Mouse (Mus musculus) limb, embryonic 14.5 days (tissue): ENCODE measurements at regions not wholly inside any gene's neighbourhood (a gene's known extent, or its start where the extent isn't known, plus 50 kb on each side); places are given as distances from the start of the nearest gene placed in this dataset. TPM values are rescaled to one million over a fixed set of nuclear protein-coding genes. Genes with fewer than 3 reads are reported as not detected.
"Not testable (repeated sequence)": the region's sequence is repeated elsewhere in the genome, so short reads cannot be mapped to it uniquely, and the experiment has no call there.

ENCODE experiments used
- ATAC-seq: fragments of 200-750 bp; cut with Nextera tagmentation; 2 replicates; pipeline ENCODE4 v1.8.0; 2017; ENCODE audit warnings: low read depth, moderate number of reproducible peaks, moderate TSS enrichment; ENCODE audit not compliant: low FRiP score
- DNase-seq: peaks from one replicate; pipeline ENCODE4 v3.0.0-alpha.2; 2015; ENCODE audit warnings: low spot score
- H3K27ac ChIP-seq: fragments of 300-500 bp; sonication (generic); replicated peaks from 2 replicates; pipeline ENCODE4 v1.5.1; 2014; ENCODE audit warnings: low read depth, mild to moderate bottlenecking, low read length, moderate library complexity, mixed read lengths
- H3K27me3 ChIP-seq: fragments of 300-500 bp; sonication (generic); 2 replicates; pipeline ENCODE4 v1.6.1; 2014; ENCODE audit warnings: low read length, mixed read lengths; ENCODE audit not compliant: control insufficient read depth, insufficient read depth
- H3K36me3 ChIP-seq: fragments of 300-500 bp; sonication (generic); 2 replicates; pipeline ENCODE4 v1.6.1; 2014; ENCODE audit warnings: mild to moderate bottlenecking, low read length, moderate library complexity, mixed read lengths; ENCODE audit not compliant: control insufficient read depth, insufficient read depth
- H3K4me1 ChIP-seq: fragments of 300-500 bp; sonication (generic); 2 replicates; pipeline ENCODE4 v1.6.1; 2014; ENCODE audit warnings: antibody characterized with exemption, low read length, mixed read lengths; ENCODE audit not compliant: control insufficient read depth, insufficient read depth
- H3K4me2 ChIP-seq: fragments of 300-500 bp; sonication (generic); replicated peaks from 2 replicates; pipeline ENCODE4 v1.6.1; 2014; ENCODE audit warnings: low read depth, mild to moderate bottlenecking, low read length, moderate library complexity; ENCODE audit not compliant: severe bottlenecking
- H3K4me3 ChIP-seq: fragments of 300-500 bp; sonication (generic); replicated peaks from 2 replicates; pipeline ENCODE4 v1.5.1; 2014; ENCODE audit warnings: low read length
- H3K9ac ChIP-seq: fragments of 300-500 bp; sonication (generic); 2 replicates; pipeline ENCODE4 v1.6.1; 2014; ENCODE audit warnings: mild to moderate bottlenecking, low read depth, low read length, moderate library complexity; ENCODE audit not compliant: severe bottlenecking
- H3K9me3 ChIP-seq: fragments of 300-500 bp; sonication (generic); 2 replicates; pipeline ENCODE4 v1.6.1; 2016; ENCODE audit warnings: low read length; ENCODE audit not compliant: control insufficient read depth
- POLR2A ChIP-seq: fragments of 200-500 bp; IDR thresholded peaks from 2 replicates; pipeline ENCODE4 v1.8.0; 2012; ENCODE audit warnings: inconsistent platforms, mild to moderate bottlenecking, moderate library complexity, borderline replicate concordance; ENCODE audit not compliant: insufficient read depth, insufficient read length; ENCODE audit errors: extremely low read depth
- WGBS: fragments of 180-500 bp; shearing (Covaris S2); extraction: QIAGEN DNeasy Blood & Tissue Kit; methylation state at CpG from one replicate; pipeline ENCODE4 v1.1.7; 2014; 5-methylcytosine and 5-hydroxymethylcytosine counted together
- microRNA counts: library from miRNA; unstranded; fragments of <30 nt; microRNA quantifications from one replicate; lab custom pipeline; 2016
- microRNA-seq: library from miRNA; unstranded; fragments of <30 nt; microRNA quantifications from one replicate; pipeline ENCODE4, GENCODE M21; 2016

DNA sequence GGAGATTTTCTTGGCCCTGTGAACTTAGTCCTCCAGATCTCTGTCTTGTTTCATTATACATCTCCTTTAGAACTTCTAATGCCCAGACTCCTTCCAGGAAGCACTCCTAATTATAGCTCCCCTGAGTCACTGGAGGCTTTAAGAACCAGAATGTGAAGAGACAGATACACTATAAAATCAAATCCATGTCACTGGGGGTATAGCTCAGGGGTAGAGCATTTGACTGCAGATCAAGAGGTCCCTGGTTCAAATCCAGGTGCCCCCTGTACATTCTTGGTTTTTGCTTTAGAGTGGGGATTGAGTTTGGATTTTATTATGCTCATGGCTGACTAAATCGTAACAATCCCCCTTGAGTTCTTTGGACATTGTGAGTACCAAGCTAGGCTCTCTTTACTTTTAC, 62.4 kb upstream of the Acpp start:
- no peak for TF ChIP-seq POLR2A
- DNase-seq (no peak), ATAC-seq (no peak)
- Histone ChIP-seq H3K4me2 (no peak overlapping the region), H3K27me3 (no peaks in the 10 kb centered on the region), H3K4me1 (no peaks in the 10 kb centered on the region), H3K4me3 (no peak overlapping the region), H3K36me3 (no peaks in the 10 kb centered on the region), H3K9me3 (no peaks in the 10 kb centered on the region), H3K27ac (no peak overlapping the region), H3K9ac (no peak overlapping the region)
- 75% methylated on average over 1 of the region's 1 CpGs for WGBS

DNA sequence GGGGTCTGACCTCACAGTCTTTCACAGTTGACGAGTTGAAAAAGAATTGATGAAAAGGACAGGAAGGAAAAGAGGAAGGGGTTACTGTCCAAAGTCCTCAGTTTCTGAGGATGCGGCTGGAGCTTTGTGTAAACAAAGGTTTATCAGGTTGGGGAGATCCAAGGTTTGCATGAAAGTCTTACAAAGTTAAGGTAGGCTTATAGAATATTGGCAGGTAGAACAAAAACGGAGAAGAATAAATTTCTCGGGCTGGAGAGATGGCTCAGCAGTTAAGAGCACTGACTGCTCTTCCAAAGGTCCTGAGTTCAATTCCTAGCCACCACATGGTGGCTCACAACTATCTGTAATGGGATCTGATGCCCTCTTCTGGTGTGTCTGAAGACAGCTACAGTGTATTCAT, 60.9 kb upstream of the Acpp start:
- H3K27ac ChIP-seq, H3K4me1 ChIP-seq, H3K9me3 ChIP-seq, ATAC-seq, H3K4me2 ChIP-seq, H3K9ac ChIP-seq, H3K27me3 ChIP-seq, DNase-seq, H3K4me3 ChIP-seq, H3K36me3 ChIP-seq: not testable (repeated sequence)
- WGBS = 78% methylated on average over 4 of the region's 4 CpGs

DNA sequence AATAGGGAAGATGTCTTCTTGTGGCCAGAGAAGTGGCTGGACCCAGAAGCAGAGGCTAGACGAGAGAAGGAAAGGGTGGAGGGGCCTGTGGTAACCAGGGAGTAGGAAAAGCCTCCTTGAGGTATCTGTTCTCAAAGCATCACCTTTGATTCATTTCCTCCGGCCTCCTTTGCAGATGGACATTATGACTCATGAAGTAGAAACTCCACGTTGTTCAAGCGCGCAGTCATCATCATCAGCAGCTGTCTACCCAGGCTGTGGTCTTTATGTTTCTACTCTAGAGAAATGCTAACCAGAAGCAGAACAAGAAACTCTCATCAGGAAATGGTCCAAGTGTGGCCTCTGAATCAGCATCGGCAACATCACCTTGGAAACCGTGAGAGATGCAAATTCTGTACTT, 50.3 kb upstream of the Acpp start:
- DNase-seq (no peak), ATAC-seq (no peak)
- 88% methylated on average over 7 of the region's 7 CpGs for WGBS
- no peaks in the 10 kb centered on the region for H3K27me3 ChIP-seq
- no peaks in the 10 kb centered on the region for H3K9me3 ChIP-seq
- H3K9ac ChIP-seq = no peak overlapping the region
- H3K4me2 ChIP-seq = no peak overlapping the region
- no peak overlapping the region for H3K27ac ChIP-seq
- no peak for TF ChIP-seq POLR2A
- no peaks in the 10 kb centered on the region for H3K4me1 ChIP-seq
- no peaks in the 10 kb centered on the region for H3K36me3 ChIP-seq
- no peak overlapping the region for H3K4me3 ChIP-seq

MicroRNAs encoded in the stretch of these regions (microRNA counts, 519-probe panel; counts per million panel counts)
- microRNA mmu-miR-2136 (lab: Ali Mortazavi, UCI) = not detected

Small RNA genes lying in the stretch of these regions (microRNA-seq; reads per million reads assigned to microRNA genes)
- not detected for gene Mir2136
